Mouse (Mus musculus): ENCODE measurements around the gene Cry2. TPM values are rescaled to one million over a fixed set of nuclear protein-coding genes. Genes with fewer than 3 reads are reported as not detected.

Gene Cry2
- total RNA-seq, 1 experiment from 2014 or later = 12.6 TPM

Other genes with a start within 250 kb of the Cry2 start
- 16.0 and 18.1 TPM in 2 replicates for gene Pex16, start 59.4 kb downstream of the Cry2 start, total RNA-seq (2017)
- 0.15 and 1.8 TPM in 2 replicates for gene Large2, start 59.2 kb downstream of the Cry2 start, total RNA-seq (2017)
- gene 1700029I15Rik, start 51.5 kb downstream of the Cry2 start, total RNA-seq (2017) = 0.68 and 2.1 TPM in 2 replicates
- not detected in 2 replicates for gene Mapk8ip1, start 32.8 kb downstream of the Cry2 start, total RNA-seq (2017)
- 12.0 and 19.4 TPM in 2 replicates for gene Slc35c1, start 26.5 kb upstream of the Cry2 start, total RNA-seq (2017)
- 0.64 and 1.7 TPM in 2 replicates for gene Chst1, start 165.7 kb upstream of the Cry2 start, total RNA-seq (2017)